Mouse (Mus musculus): ENCODE results near the gene Tmem150a. TPM values are rescaled to one million over a fixed set of nuclear protein-coding genes. Genes with fewer than 3 reads are reported as not detected.

The Tmem150a gene
- polyA plus RNA-seq, 1 experiment from 2014 or later: 21.2 TPM

GRCm38 (mm10) chr6:72389471-72389940 lies 34.3 kb downstream of the Tmem150a start:
- peak overlapping the region; percentile 34 for H3K9ac ChIP-seq (replicated peaks)
- WGBS: 40% methylated on average over 13 of the region's 13 CpGs
- no peaks in the 10 kb centered on the region for H3K9me3 ChIP-seq (replicated peaks)
- peaks cover 21% of the 10 kb centered on the region for H3K27me3 ChIP-seq (replicated peaks)
- peak overlapping the region; percentile 55 for H3K4me2 ChIP-seq
- no peaks in the 10 kb centered on the region for H3K36me3 ChIP-seq
- ATAC-seq (ENCODE audit: low FRiP score): no peak
- H3K27ac ChIP-seq (replicated peaks): peak overlapping the region; percentile 71
- peaks cover 12% of the 10 kb centered on the region for H3K4me1 ChIP-seq
- H3K4me3 ChIP-seq (replicated peaks): peak overlapping the region; percentile 34

- Histone ChIP-seq H3K9ac (replicated peaks) (peak within 1 kb of the TSS; percentile 34), H3K27ac (replicated peaks) (peak within 1 kb of the TSS; percentile 71), H3K4me3 (replicated peaks) (peak within 1 kb of the TSS; percentile 34), H3K27me3 (replicated peaks) (peaks cover 21% of the 10 kb centered on the region), H3K9me3 (replicated peaks) (no peaks in the 10 kb centered on the region), H3K4me2 (peak within 1 kb of the TSS; percentile 55), H3K36me3 (no peaks in the 10 kb centered on the region), H3K4me1 (peaks cover 12% of the 10 kb centered on the region)
- ATAC-seq (ENCODE audit: low FRiP score): no peak
- WGBS: 4% methylated on average over 33 of the region's 33 CpGs
These were observed 34.9 kb downstream of the Tmem150a start, which contains the start of gene Vamp8 for GRCm38 (mm10) chr6:72389941-72390771. TSS of gene Vamp8 (minus strand) at chr6:72390703.

GRCm38 (mm10) chr6:72390795-72391521 lies 35.7 kb downstream of the Tmem150a start:
- H3K27ac ChIP-seq (replicated peaks): peak overlapping the region; percentile 71; the same call in 1 of the 2 replicates
- 28% methylated on average over 12 of the region's 12 CpGs for WGBS
- H3K4me2 ChIP-seq: peak overlapping the region; percentile 55
- H3K36me3 ChIP-seq: no peaks in the 10 kb centered on the region
- no peak overlapping the region for H3K9ac ChIP-seq (replicated peaks)
- H3K4me3 ChIP-seq (replicated peaks): peak overlapping the region; percentile 34
- peaks cover 12% of the 10 kb centered on the region for H3K4me1 ChIP-seq
- ATAC-seq (ENCODE audit: low FRiP score): no peak
- H3K9me3 ChIP-seq (replicated peaks): no peaks in the 10 kb centered on the region
- peaks cover 21% of the 10 kb centered on the region for H3K27me3 ChIP-seq (replicated peaks)

- Histone ChIP-seq H3K27me3 (replicated peaks) (peaks cover 21% of the 10 kb centered on the region), H3K4me1 (peaks cover 12% of the 10 kb centered on the region), H3K4me2 (no peak overlapping the region), H3K4me3 (replicated peaks) (no peak overlapping the region), H3K9ac (replicated peaks) (no peak overlapping the region), H3K27ac (replicated peaks) (no peak overlapping the region), H3K36me3 (no peaks in the 10 kb centered on the region), H3K9me3 (replicated peaks) (no peaks in the 10 kb centered on the region)
- WGBS: 90% methylated on average over 5 of the region's 5 CpGs
- ATAC-seq (ENCODE audit: low FRiP score): no peak
These were observed 37.1 kb downstream of the Tmem150a start for GRCm38 (mm10) chr6:72392341-72392740.

GRCm38 (mm10) chr6:72396837-72397251 lies 41.6 kb downstream of the Tmem150a start:
- Histone ChIP-seq H3K27me3 (replicated peaks) (no peaks in the 10 kb centered on the region), H3K36me3 (no peaks in the 10 kb centered on the region), H3K27ac (replicated peaks) (no peak overlapping the region), H3K9me3 (replicated peaks) (no peaks in the 10 kb centered on the region), H3K4me3 (replicated peaks) (no peak overlapping the region), H3K4me2 (no peak overlapping the region), H3K4me1 (no peaks in the 10 kb centered on the region), H3K9ac (replicated peaks) (no peak overlapping the region)
- 82% methylated on average over 10 of the region's 10 CpGs for WGBS
- ATAC-seq (ENCODE audit: low FRiP score): no peak

- Histone ChIP-seq H3K36me3 (no peaks in the 10 kb centered on the region), H3K4me1 (no peaks in the 10 kb centered on the region), H3K9me3 (replicated peaks) (no peaks in the 10 kb centered on the region), H3K9ac (replicated peaks) (no peak overlapping the region), H3K4me3 (replicated peaks) (no peak overlapping the region), H3K4me2 (no peak overlapping the region), H3K27ac (replicated peaks) (no peak overlapping the region), H3K27me3 (replicated peaks) (no peaks in the 10 kb centered on the region)
- WGBS: 60% methylated on average over 2 of the region's 2 CpGs
- no peak for ATAC-seq (ENCODE audit: low FRiP score)
These were observed 44.7 kb downstream of the Tmem150a start for GRCm38 (mm10) chr6:72399967-72400366.

- H3K4me2 ChIP-seq: no peak overlapping the region
- no peak overlapping the region for H3K4me3 ChIP-seq (replicated peaks)
- ATAC-seq (ENCODE audit: low FRiP score): no peak
- 18% methylated on average over 7 of the region's 7 CpGs for WGBS
- H3K9ac ChIP-seq (replicated peaks): no peak overlapping the region
- H3K4me1 ChIP-seq: no peaks in the 10 kb centered on the region
- no peaks in the 10 kb centered on the region for H3K9me3 ChIP-seq (replicated peaks)
- no peak overlapping the region for H3K27ac ChIP-seq (replicated peaks)
- no peaks in the 10 kb centered on the region for H3K27me3 ChIP-seq (replicated peaks)
- H3K36me3 ChIP-seq: no peaks in the 10 kb centered on the region
These were observed 46.6 kb downstream of the Tmem150a start for GRCm38 (mm10) chr6:72401875-72402274.

- ATAC-seq (ENCODE audit: low FRiP score): no peak
- no peak overlapping the region for H3K4me3 ChIP-seq (replicated peaks)
- H3K27ac ChIP-seq (replicated peaks): no peak overlapping the region
- no peaks in the 10 kb centered on the region for H3K9me3 ChIP-seq (replicated peaks)
- H3K9ac ChIP-seq (replicated peaks): no peak overlapping the region
- H3K36me3 ChIP-seq: no peaks in the 10 kb centered on the region
- WGBS: 84% methylated on average over 7 of the region's 7 CpGs
- H3K4me2 ChIP-seq: no peak overlapping the region
- no peaks in the 10 kb centered on the region for H3K27me3 ChIP-seq (replicated peaks)
- H3K4me1 ChIP-seq: no peaks in the 10 kb centered on the region
These were observed 50.1 kb downstream of the Tmem150a start for GRCm38 (mm10) chr6:72405356-72405755.

GRCm38 (mm10) chr6:72407119-72407518 lies 51.9 kb downstream of the Tmem150a start:
- Histone ChIP-seq H3K4me3 (replicated peaks) (no peak overlapping the region), H3K36me3 (no peaks in the 10 kb centered on the region), H3K27ac (replicated peaks) (no peak overlapping the region), H3K9ac (replicated peaks) (no peak overlapping the region), H3K4me2 (no peak overlapping the region), H3K27me3 (replicated peaks) (no peaks in the 10 kb centered on the region), H3K4me1 (no peaks in the 10 kb centered on the region), H3K9me3 (replicated peaks) (no peaks in the 10 kb centered on the region)
- ATAC-seq (ENCODE audit: low FRiP score): peak; percentile 59; the same call in 1 of the 2 replicates
- WGBS: 3% methylated on average over 5 of the region's 5 CpGs

All from neural tube, embryonic 15.5 days (tissue).